35 mouse cellular contexts compared by ENCODE assay signal in the genomic region with DNA sequence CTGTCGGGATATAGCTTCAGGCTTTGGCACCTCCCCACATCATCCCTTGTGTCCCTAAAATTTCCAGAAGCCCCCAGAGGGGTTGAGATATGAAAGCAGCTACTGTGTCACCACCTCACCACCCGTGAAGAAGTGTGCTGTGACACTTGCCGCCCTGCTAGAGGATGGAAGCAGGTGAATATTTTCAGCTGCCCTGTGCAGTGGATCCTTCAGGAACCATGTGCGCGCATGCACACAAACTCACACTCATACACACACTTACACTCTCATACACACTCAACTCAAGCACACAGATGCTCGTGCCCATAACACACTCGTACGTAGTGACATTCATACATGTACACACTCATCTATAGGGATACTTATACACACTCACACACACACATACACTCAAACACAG.
"Had no signal": no experiment of that assay in that cellular context is flagged by ENCODE, and none has a peak within 500 bp of the region (broad histone marks: within the 10 kb centered on the region; RNA-seq: fewer than 3 reads in every experiment).

No protein-coding gene starts in this region.

- H3K4me2 ChIP-seq: heart, embryonic 11.5 days; heart, embryonic 12.5 days; heart, embryonic 13.5 days; heart, embryonic 15.5 days; hindbrain, embryonic 12.5 days; hindbrain, embryonic 13.5 days; hindbrain, embryonic 14.5 days; hindbrain, embryonic 15.5 days; intestine, embryonic 15.5 days; kidney, embryonic 15.5 days had no signal

- H3K36me3 ChIP-seq: heart, embryonic 12.5 days; heart, embryonic 13.5 days; heart, embryonic 15.5 days; hindbrain, embryonic 10.5 days; hindbrain, embryonic 12.5 days; hindbrain, embryonic 13.5 days; hindbrain, embryonic 15.5 days; intestine, embryonic 15.5 days; kidney, embryonic 15.5 days had no signal

- H3K9ac ChIP-seq: heart, embryonic 12.5 days; heart, embryonic 13.5 days; heart, embryonic 15.5 days; hindbrain, embryonic 12.5 days; hindbrain, embryonic 13.5 days; hindbrain, embryonic 14.5 days; hindbrain, embryonic 15.5 days; intestine, embryonic 15.5 days; kidney, embryonic 15.5 days had no signal

- H3K27me3 ChIP-seq: heart, embryonic 12.5 days; heart, embryonic 13.5 days; heart, embryonic 15.5 days; hindbrain, embryonic 12.5 days; hindbrain, embryonic 15.5 days; intestine, embryonic 15.5 days; kidney, embryonic 15.5 days had no signal

- H3K4me3 ChIP-seq: heart, embryonic 12.5 days; heart, embryonic 13.5 days; heart, embryonic 15.5 days; hindbrain, embryonic 10.5 days; hindbrain, embryonic 12.5 days; hindbrain, embryonic 13.5 days; hindbrain, embryonic 15.5 days; intestine, embryonic 15.5 days; kidney, embryonic 15.5 days; layer of hippocampus, adult 2 months; left cerebral cortex, adult 2 months had no signal

- ATAC-seq: hindbrain, embryonic 16.5 days; hindbrain, postnatal 0 days; inflammation-experienced regulatory T-cells, adult 6 months; intestine, embryonic 15.5 days; intestine, embryonic 16.5 days; intestine, postnatal 0 days had no signal

- DNase-seq: heart, postnatal 10 days; heart, postnatal 14 days; heart, postnatal 36 days; heart, postnatal 4 days; kidney, adult 11 months; kidney, adult 18-20 months; kidney, adult 2 months; kidney, adult 8-10 months; kidney, adult 9 months; kidney, postnatal 10 days; kidney, postnatal 14 days; kidney, postnatal 25 days; kidney, postnatal 36 days; kidney, postnatal 4 days; layer of hippocampus, adult 9-11 months; layer of hippocampus, postnatal 36 days had no signal

- H3K27ac ChIP-seq: heart, embryonic 13.5 days; heart, embryonic 15.5 days; hindbrain, embryonic 10.5 days; hindbrain, embryonic 12.5 days; hindbrain, embryonic 13.5 days; hindbrain, embryonic 14.5 days; hindbrain, embryonic 15.5 days; hindbrain, postnatal 0 days; intestine, embryonic 15.5 days; kidney, embryonic 15.5 days; kidney, postnatal 0 days; layer of hippocampus, adult 2 months; left cerebral cortex, adult 2 months had no signal

- H3K9me3 ChIP-seq: heart, embryonic 12.5 days; heart, embryonic 13.5 days; heart, embryonic 15.5 days; hindbrain, embryonic 10.5 days; hindbrain, embryonic 12.5 days; hindbrain, embryonic 13.5 days; hindbrain, embryonic 15.5 days; intestine, embryonic 15.5 days; kidney, embryonic 15.5 days had no signal
